Mouse (Mus musculus) thymus, postnatal 4 days (tissue): ENCODE measurements around the gene 4930503B20Rik.

Experiments
- DNase-seq: peaks from one replicate; pipeline ENCODE4 v3.0.0; 2021

The 4930503B20Rik gene

GRCm38 (mm10) chr3:146651217-146651616 is at the start of gene 4930503B20Rik:
Gene 4930503B20Rik (minus strand): TSS chr3:146651317.
- DNase-seq: no peak

DNA sequence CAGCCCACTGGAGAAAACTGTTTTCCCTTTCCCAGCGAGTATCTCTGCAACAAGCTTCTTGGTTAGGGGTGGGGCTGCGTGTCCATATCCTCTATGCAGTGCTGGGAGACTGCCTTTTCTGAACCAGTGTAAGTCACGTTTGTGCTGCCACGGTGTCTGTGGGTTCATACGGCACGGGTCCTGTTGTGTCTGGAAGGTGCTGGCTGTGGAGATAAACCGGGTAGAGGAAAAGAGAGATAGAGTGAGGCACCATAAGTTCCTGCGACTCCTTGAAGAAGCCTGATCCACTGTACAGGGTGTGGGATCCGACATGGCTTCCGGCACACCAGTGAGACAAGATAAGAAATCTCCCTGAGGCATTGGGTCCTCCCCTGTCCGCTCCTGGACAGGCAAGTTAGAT is 48.9 kb upstream of the 4930503B20Rik start:
- no peak for DNase-seq

- DNase-seq: no peak
These were observed 47.9 kb upstream of the 4930503B20Rik start for GRCm38 (mm10) chr3:146698982-146699381.

- no peak for DNase-seq
These were observed 41.4 kb upstream of the 4930503B20Rik start for GRCm38 (mm10) chr3:146692547-146692946.

DNA sequence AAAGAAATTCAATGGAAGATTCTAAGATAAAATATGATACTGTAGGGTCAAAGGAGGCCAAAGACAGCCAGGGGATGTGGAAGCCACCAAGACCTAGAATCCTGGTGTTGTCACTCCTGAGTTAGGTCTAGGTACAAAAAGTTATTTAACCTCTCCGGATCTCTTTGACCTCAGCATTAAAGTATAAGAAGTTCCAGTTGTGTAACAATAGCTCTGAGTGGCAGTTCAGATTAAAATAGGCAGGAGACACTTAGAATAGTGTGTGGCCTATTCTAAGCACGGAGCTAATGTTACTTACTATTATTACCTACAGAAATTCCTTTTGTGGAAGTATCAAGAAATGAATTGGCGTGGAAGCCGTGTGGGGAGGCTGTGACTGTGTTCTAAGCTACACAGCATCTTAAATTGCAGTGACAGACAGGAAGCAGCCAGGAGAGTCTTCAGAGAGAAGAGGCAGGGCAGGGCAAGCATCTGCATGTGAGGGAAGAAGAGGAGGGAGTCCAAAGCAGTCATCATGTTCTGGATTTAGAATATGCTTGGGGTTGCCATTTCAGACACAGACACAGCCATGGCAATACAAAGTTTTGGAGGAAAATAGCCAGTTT is 36.1 kb upstream of the 4930503B20Rik start:
- DNase-seq: no peak

DNA sequence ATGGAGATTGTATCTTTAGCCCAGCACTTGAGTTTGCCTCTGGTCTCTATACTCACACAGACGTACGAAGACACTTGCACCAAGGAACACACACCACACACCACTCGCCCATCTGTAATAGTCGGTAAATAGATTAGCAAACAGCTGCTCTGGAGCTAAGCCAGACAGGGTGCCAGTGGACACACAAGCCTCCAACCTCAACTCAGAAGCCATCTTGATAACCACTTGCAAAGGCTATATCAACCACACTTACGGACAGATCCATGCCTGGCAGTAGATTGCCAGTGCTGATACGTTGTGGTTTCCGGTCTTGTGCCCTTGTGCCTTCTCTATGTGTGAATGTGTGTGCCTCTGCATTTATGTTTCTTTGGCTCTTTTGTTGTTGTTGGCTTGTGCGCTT is 35.3 kb upstream of the 4930503B20Rik start:
- no peak for DNase-seq

DNA sequence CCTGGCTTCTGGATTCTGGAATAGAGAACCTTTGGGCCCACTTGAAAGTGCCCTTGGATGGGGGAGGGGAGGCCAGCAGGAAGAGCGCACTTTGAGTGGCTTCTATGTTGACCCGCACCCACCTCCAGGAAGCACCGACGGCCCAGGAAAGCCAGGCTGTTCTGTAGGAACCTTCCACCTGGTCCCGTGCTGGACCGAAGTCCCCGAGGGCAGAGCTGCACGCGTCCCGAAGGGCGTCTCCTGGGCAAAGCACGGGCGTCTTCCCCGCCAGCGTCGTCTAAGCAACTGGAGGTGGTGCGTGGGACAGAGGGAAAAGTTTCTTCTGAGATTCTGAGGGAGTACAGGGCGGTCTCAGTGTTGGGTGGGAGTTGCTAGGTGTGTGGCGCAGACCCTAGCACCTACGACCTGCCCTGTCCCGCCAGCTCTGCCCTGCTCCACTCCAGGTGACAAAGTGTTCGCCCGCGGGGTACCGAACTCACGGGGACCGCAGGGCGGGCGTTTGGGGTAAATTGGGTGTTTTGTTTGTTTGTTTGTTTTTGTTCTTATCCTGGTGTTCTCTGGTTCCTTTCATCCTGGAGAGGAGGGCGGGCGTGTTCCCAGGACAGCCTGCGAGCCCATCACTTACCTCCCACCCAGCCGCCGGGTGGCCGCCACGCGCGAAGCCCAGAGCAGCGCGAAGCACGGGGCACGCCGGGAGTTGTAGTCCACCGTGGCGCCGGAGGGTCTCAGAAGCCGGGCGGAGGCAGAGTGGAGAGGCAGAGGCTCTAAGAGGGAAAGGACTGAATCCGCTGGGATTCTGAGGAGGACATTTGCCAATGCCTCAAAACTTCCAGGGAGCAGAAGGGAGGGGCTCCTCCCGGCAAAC is 33.9 kb upstream of the 4930503B20Rik start, which contains the start of gene Samd13:
Samd13 (minus strand) TSS at position 782 of the 865 bp plus-strand sequence.
- DNase-seq: peak; percentile 84

GRCm38 (mm10) chr3:146683095-146683494 is 32.0 kb upstream of the 4930503B20Rik start:
- no peak for DNase-seq

DNA sequence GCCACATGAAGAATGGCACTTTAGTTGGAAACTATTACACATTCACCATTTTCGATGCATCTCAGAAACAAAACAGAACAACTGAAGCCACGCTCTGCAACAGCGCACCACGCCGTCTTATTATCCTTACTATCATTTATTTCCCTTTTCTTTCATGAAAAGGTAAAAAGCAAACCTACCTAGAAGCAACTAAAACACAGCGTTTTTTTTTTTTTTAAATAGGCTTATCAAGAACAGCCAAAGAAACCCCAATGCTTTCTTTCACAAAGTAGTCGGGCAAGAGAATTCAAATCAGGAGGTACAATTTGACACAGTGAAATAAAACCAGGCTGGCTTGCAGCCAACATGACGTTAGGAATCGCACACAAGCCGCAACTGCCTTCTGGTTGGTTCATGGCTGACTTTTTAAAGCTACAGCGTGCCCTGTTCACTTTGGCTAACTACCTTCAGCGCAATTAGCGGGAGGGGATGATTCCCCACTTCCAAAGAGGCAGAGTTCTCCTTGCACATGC is 31.1 kb upstream of the 4930503B20Rik start:
- no peak for DNase-seq

- no peak for DNase-seq
These were observed 30.6 kb upstream of the 4930503B20Rik start for GRCm38 (mm10) chr3:146681696-146682095.

DNA sequence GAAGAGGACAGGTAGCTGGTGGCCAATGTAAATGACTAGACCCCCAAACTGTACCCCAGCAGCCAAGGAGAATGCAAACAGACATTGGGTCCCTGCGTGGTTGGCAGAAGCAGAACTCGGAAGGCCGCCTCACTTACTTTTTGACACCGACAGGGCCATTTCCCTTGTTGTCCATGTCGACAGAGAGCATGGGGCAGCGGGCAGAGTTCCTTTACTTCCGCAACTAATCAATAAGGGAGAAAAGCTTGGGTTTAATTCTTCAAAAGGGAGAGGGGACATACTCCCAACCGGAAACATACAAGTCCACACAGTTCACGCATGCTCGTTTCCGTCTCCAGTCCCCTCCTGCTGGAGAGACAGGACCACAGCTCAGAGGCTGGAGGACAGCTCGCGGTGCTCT is 29.5 kb upstream of the 4930503B20Rik start:
- no peak for DNase-seq

GRCm38 (mm10) chr3:146679646-146680045 is 28.5 kb upstream of the 4930503B20Rik start:
- DNase-seq: no peak

DNA sequence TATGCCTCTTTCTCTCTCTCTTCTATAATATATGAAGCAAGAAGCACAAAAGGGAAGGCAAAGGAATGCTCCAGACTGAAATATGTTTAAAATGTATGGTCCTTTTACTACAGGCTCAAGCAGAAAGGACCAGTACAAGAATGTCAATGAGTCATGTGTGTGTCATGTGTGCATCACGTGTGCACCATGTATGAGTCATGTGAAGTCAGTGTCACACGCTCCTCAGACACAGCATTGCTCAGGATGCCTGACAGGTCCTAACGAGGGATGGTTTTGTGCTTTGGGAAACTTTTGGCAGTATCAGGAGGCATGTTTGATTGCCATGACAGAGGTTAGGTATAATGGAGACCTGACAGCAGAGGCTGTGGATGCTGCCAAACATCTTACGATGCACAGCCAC is 25.1 kb upstream of the 4930503B20Rik start:
- DNase-seq: no peak

DNA sequence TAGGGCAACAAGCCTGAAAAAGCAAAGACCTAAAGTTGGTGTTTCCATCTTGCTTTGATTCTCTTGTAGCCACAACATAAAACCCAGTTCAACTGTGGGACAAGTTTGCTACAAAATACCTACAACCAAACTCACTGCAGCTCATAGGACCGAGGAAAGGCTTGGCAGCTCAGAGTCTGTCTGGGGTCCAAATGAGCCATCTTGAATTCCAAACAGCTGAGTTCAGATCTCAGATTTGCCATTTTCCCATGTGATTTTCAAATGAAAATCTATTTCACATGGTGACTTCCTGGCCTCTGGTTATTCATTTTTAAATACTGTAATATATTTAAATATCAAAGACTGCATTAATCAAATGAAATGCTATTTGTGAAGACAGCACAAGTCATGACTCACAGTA is 24.0 kb upstream of the 4930503B20Rik start:
- DNase-seq: no peak

- no peak for DNase-seq
These were observed 20.0 kb upstream of the 4930503B20Rik start for GRCm38 (mm10) chr3:146671121-146671520.

DNA sequence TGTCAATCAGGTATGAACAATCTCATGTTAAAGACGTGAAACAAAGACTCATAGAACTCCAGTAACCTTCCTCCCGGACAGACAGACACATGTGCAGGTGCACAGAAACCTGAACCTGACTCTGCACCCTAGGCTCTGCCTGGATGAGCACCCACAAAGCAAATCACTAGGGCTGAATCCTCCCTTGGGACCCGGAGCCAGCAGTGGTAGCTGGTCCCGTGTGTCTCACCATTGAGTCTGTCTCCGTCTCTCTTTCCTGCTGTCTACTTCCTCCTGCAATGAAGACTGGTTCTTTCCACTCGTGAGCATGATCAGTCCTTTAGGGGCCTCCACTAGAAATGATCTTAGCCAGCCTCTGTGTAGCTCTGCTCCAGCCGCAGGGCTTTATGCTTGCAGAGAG is 10.8 kb upstream of the 4930503B20Rik start:
- no peak for DNase-seq

DNA sequence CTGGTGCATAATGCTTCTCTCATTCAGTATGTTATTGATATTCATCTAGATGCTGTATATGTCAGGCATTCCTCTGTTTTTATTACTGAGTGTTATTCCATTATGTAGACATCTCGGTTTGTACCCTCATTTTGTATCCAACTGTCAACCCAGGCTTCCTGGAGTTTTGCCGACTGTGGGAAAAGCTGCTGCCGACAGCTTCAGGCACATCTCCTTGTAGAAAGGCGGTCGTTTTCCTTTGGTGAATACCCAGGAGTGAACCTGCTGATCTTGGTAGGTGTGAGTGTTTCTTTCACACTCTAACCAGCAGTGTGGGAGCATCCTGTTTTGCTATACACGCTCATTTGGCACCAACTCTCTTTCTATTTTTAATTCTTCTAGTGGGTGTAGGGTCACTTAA is 9.9 kb upstream of the 4930503B20Rik start:
- DNase-seq: no peak

- DNase-seq: no peak
These were observed 8.2 kb upstream of the 4930503B20Rik start for GRCm38 (mm10) chr3:146659321-146659720.

DNA sequence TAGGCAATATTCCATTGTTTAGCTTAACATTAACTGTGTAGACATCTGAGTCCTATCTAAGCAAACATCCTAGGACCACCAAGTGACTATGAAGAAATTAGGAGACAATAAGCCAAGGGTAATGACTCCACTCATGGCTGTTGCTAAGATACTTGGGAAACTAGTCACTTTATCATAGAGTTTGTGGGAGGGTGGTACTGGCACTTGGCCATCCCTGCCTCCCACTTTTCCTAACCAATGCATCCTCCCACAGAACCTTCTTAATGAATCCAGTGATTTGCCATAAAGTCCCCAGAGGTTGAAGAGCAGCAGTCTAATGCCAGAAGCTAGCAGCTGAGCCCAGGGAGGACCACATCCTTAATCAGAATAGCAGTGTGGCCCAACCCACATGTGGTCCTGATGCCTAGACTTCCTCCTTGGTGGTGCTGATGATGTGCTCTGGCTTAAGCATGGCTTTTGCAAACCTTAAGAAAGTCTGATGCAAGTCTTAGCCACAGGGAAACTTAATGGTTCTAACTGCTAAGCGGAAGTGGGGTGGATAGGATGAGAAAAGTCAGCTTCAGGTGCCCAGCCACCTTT is 7.0 kb upstream of the 4930503B20Rik start:
- DNase-seq: no peak

DNA sequence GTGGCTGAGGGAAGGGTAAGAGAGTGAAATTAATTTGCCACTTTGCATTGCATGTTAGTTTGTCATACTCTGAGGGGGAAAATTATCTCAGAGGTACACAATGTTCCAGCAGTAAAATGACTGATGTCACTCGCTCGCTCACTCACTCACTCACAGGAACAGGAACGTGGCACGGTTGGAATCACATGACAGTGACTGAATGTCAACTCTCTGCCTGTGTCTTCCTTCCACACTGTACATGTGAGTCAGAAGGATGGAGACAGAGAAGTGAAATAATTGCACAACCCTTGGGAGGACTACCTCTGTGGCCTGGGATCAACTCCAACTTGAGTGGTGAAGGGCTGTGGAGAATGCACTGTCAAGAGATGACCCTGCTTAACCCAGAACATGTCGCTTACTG is 6.3 kb upstream of the 4930503B20Rik start:
- no peak for DNase-seq

- no peak for DNase-seq
These were observed 4.0 kb upstream of the 4930503B20Rik start for GRCm38 (mm10) chr3:146655111-146655577.

GRCm38 (mm10) chr3:146653692-146654091 is 2.6 kb upstream of the 4930503B20Rik start:
- DNase-seq: no peak

DNA sequence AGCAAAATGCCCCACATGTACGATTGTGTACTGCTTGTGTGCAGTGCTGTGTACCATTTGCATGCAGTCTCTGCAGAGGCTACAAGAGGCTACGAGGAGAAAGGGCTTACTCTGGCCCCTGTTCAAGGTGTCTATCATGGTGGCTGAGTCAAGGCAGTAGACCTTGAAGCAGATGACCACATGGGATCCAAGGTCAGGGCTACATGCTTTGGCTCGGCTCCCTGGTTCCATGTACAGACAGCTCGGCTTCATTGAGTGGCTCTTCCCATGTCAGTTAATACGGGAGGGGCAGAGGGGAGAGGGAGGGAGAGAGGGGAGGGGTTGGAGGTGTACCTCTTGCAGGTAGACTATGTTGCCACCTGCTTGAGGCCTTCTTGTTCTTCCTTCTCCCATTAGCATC is 1.3 kb upstream of the 4930503B20Rik start:
- no peak for DNase-seq

DNA sequence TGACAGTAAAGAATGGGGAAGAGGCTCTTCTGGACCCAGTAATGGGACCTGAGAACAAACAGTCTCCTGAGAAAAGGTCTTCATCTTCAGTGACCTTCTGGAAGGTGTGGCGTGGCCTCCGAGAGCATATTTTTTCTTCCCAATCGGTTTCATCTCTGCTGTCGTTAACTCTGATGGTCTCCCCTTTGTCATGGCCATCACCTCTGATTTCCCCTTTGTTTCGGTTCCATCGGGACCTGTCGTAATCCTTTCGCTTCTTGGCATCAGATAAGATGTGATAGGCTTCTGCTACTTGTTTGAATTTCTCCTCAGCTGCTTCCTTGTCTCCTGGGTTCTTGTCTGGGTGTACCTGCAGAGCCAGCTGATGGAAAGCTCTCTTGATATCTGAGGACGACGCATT is 401 bp downstream of the 4930503B20Rik start:
- DNase-seq: no peak
